Mouse (Mus musculus) CH12.LX (cell line): ENCODE measurements around the gene H2-Oa. TPM values are rescaled to one million over a fixed set of nuclear protein-coding genes. Genes with fewer than 3 reads are reported as not detected.

Experiments used
- DNase-seq: peaks from one replicate; pipeline ENCODE4 v3.0.0-alpha.2; 2013; ENCODE audit errors: extremely low read depth
- H3K27ac ChIP-seq: 2 replicates; pipeline ENCODE4 v1.5.1; 2012; ENCODE audit warnings: low read depth, mild to moderate bottlenecking, control low read depth, moderate library complexity; ENCODE audit not compliant: insufficient read depth
- H3K27me3 ChIP-seq: replicated peaks from 2 replicates; pipeline ENCODE3; 2012; ENCODE audit warnings: inconsistent platforms
- H3K36me3 ChIP-seq, 2 experiments: replicated peaks in 1 of 2; 2 replicates each; pipeline versions ENCODE3 to v1.6.1; 2012; ENCODE audit warnings: inconsistent platforms in 1 of 2, low read length in 1 of 2, mild to moderate bottlenecking in 1 of 2, mixed read lengths in 1 of 2, moderate library complexity in 1 of 2; ENCODE audit not compliant: control insufficient read depth in 1 of 2, insufficient read depth in 1 of 2
- H3K4me1 ChIP-seq, 2 experiments: 2 replicates each; pipeline ENCODE4 v1.6.1; 2012; ENCODE audit warnings: inconsistent platforms in 1 of 2, moderate library complexity in 1 of 2; ENCODE audit not compliant: insufficient read depth in 2 of 2, control insufficient read depth in 1 of 2
- H3K4me2 ChIP-seq: 2 replicates; pipeline ENCODE4 v1.6.1; 2012; ENCODE audit warnings: low read depth, mild to moderate bottlenecking, control low read depth; ENCODE audit not compliant: poor library complexity, insufficient read depth, severe bottlenecking
- H3K4me3 ChIP-seq, 3 experiments: fragments of 150-350 bp in 1 of 3; sonication (generic) in 1 of 3; replicated peaks in 1 of 3; 2 replicates each; pipeline versions ENCODE3 to v1.5.1; 2011 to 2012; ENCODE audit warnings: low read depth in 2 of 3, low read length in 2 of 3, mild to moderate bottlenecking in 2 of 3, moderate library complexity in 2 of 3, control low read depth in 1 of 3, improper control_type of control experiment in 1 of 3, inconsistent platforms in 1 of 3, mixed read lengths in 1 of 3; ENCODE audit not compliant: poor library complexity in 1 of 3
- H3K79me2 ChIP-seq: replicated peaks from 2 replicates; pipeline ENCODE4 v1.6.1; 2012; ENCODE audit warnings: mild to moderate bottlenecking, moderate library complexity; ENCODE audit not compliant: control insufficient read depth, poor library complexity, insufficient read depth, severe bottlenecking; ENCODE audit errors: extremely low read depth
- H3K9ac ChIP-seq: 2 replicates; pipeline ENCODE4 v1.6.1; 2012; ENCODE audit warnings: low read depth, mild to moderate bottlenecking, control low read depth, moderate library complexity; ENCODE audit not compliant: insufficient read depth
- H3K9me3 ChIP-seq: replicated peaks from 2 replicates; pipeline ENCODE3; 2012; ENCODE audit warnings: low read length, inconsistent platforms, mixed read lengths
- BHLHE40 ChIP-seq: IDR thresholded peaks from 2 replicates; pipeline ENCODE4 v1.6.1; 2011; ENCODE audit warnings: mild to moderate bottlenecking, low read depth, low read length, improper control_type of control experiment
- CHD1 ChIP-seq: IDR thresholded peaks from 2 replicates; pipeline ENCODE4 v1.6.1; 2012; ENCODE audit warnings: low read depth, low read length, improper control_type of control experiment, inconsistent platforms
- CHD2 ChIP-seq: IDR thresholded peaks from 2 replicates; pipeline ENCODE4 v1.6.1; 2011; ENCODE audit warnings: low read length, improper control_type of control experiment
- E2F4 ChIP-seq: IDR thresholded peaks from 2 replicates; pipeline ENCODE4 v1.6.1; 2011; ENCODE audit warnings: low read depth, low read length, improper control_type of control experiment; ENCODE audit not compliant: insufficient replicate concordance
- ELF1 ChIP-seq: IDR thresholded peaks from 2 replicates; pipeline ENCODE4 v1.6.1; 2014; ENCODE audit warnings: low read depth, mild to moderate bottlenecking, inconsistent platforms, low read length, improper control_type of control experiment
- EP300 ChIP-seq: IDR thresholded peaks from 2 replicates; pipeline ENCODE4 v1.6.1; 2011; ENCODE audit warnings: low read length, improper control_type of control experiment
- ETS1 ChIP-seq: conservative IDR thresholded peaks from 2 replicates; pipeline ENCODE4 v1.6.1; 2012; ENCODE audit warnings: low read depth, mild to moderate bottlenecking, inconsistent platforms, low read length, improper control_type of control experiment, moderate library complexity
- GABPA ChIP-seq: IDR thresholded peaks from 2 replicates; pipeline ENCODE4 v1.6.1; 2012; ENCODE audit warnings: low read depth, low read length, improper control_type of control experiment, inconsistent platforms; ENCODE audit not compliant: insufficient replicate concordance
- HCFC1 ChIP-seq: IDR thresholded peaks from 2 replicates; pipeline ENCODE4 v1.6.1; 2012; ENCODE audit warnings: low read depth, mild to moderate bottlenecking, inconsistent platforms, low read length, improper control_type of control experiment
- IRF4 ChIP-seq: IDR thresholded peaks from 2 replicates; pipeline ENCODE4 v1.6.1; 2014; ENCODE audit warnings: low read depth, mild to moderate bottlenecking, inconsistent platforms, low read length, improper control_type of control experiment
- JUN ChIP-seq: IDR thresholded peaks from 2 replicates; pipeline ENCODE4 v1.6.1; 2011; ENCODE audit warnings: low read depth, mild to moderate bottlenecking, low read length, improper control_type of control experiment, moderate library complexity; ENCODE audit not compliant: insufficient read depth
- JUND ChIP-seq: conservative IDR thresholded peaks from 2 replicates; pipeline ENCODE4 v1.6.1; 2011; ENCODE audit warnings: low read depth, low read length, improper control_type of control experiment
- KAT2A ChIP-seq: IDR thresholded peaks from 2 replicates; pipeline ENCODE4 v1.6.1; 2012; ENCODE audit warnings: low read length, improper control_type of control experiment, inconsistent platforms; ENCODE audit not compliant: insufficient replicate concordance
- MAFK ChIP-seq: IDR thresholded peaks from 2 replicates; pipeline ENCODE4 v1.6.1; 2011; ENCODE audit warnings: low read length, improper control_type of control experiment; ENCODE audit not compliant: insufficient replicate concordance
- MAX ChIP-seq: IDR thresholded peaks from 2 replicates; pipeline ENCODE4 v1.6.1; 2011; ENCODE audit warnings: low read length, improper control_type of control experiment
- MAZ ChIP-seq: IDR thresholded peaks from 2 replicates; pipeline ENCODE4 v1.6.1; 2012; ENCODE audit warnings: low read depth, mild to moderate bottlenecking, inconsistent platforms, low read length, improper control_type of control experiment, moderate library complexity
- MEF2A ChIP-seq: IDR thresholded peaks from 2 replicates; pipeline ENCODE4 v1.6.1; 2014; ENCODE audit warnings: low read depth, mild to moderate bottlenecking, inconsistent platforms, low read length, improper control_type of control experiment, borderline replicate concordance
- MXI1 ChIP-seq: IDR thresholded peaks from 2 replicates; pipeline ENCODE4 v1.6.1; 2011; ENCODE audit warnings: mild to moderate bottlenecking, low read depth, low read length, improper control_type of control experiment
- MYC ChIP-seq: IDR thresholded peaks from 2 replicates; pipeline ENCODE4 v1.6.1; 2011; ENCODE audit warnings: low read depth, mild to moderate bottlenecking, improper control_type of control experiment, low read length
- NELFE ChIP-seq: IDR thresholded peaks from 2 replicates; pipeline ENCODE4 v1.6.1; 2011; ENCODE audit warnings: low read depth, low read length, improper control_type of control experiment
- NRF1 ChIP-seq: IDR thresholded peaks from 2 replicates; pipeline ENCODE4 v1.6.1; 2014; ENCODE audit warnings: low read depth, mild to moderate bottlenecking, inconsistent platforms, low read length, improper control_type of control experiment, moderate library complexity
- PAX5 ChIP-seq: IDR thresholded peaks from 2 replicates; pipeline ENCODE4 v1.6.1; 2012; ENCODE audit warnings: low read length, inconsistent platforms, mixed read lengths
- POLR2A ChIP-seq: IDR thresholded peaks from 2 replicates; pipeline ENCODE4 v1.6.1; 2011; ENCODE audit warnings: low read depth, mild to moderate bottlenecking, improper control_type of control experiment, low read length
- POLR2AphosphoS2 ChIP-seq: IDR thresholded peaks from 2 replicates; pipeline ENCODE4 v1.6.1; 2011; ENCODE audit warnings: low read depth, low read length, improper control_type of control experiment
- RAD21 ChIP-seq: IDR thresholded peaks from 2 replicates; pipeline ENCODE4 v1.6.1; 2011; ENCODE audit warnings: low read depth, mild to moderate bottlenecking, low read length, improper control_type of control experiment, moderate library complexity
- RCOR1 ChIP-seq: conservative IDR thresholded peaks from 2 replicates; pipeline ENCODE4 v1.6.1; 2012; ENCODE audit warnings: low read depth, mild to moderate bottlenecking, inconsistent platforms, low read length, improper control_type of control experiment
- SIN3A ChIP-seq: IDR thresholded peaks from 2 replicates; pipeline ENCODE4 v1.6.1; 2012; ENCODE audit warnings: low read length, improper control_type of control experiment, inconsistent platforms
- SMC3 ChIP-seq: IDR thresholded peaks from 2 replicates; pipeline ENCODE4 v1.6.1; 2011; ENCODE audit warnings: low read depth, low read length, improper control_type of control experiment
- TBP ChIP-seq: conservative IDR thresholded peaks from 2 replicates; pipeline ENCODE4 v1.6.1; 2011; ENCODE audit warnings: low read depth, low read length, improper control_type of control experiment
- TCF12 ChIP-seq: IDR thresholded peaks from 2 replicates; pipeline ENCODE4 v1.6.1; 2014; ENCODE audit warnings: low read depth, mild to moderate bottlenecking, inconsistent platforms, low read length, improper control_type of control experiment
- UBTF ChIP-seq: IDR thresholded peaks from 2 replicates; pipeline ENCODE4 v1.6.1; 2012; ENCODE audit warnings: low read depth, mild to moderate bottlenecking, inconsistent platforms, low read length, improper control_type of control experiment, moderate library complexity
- USF1 ChIP-seq: IDR thresholded peaks from 2 replicates; pipeline ENCODE4 v1.6.1; 2014; ENCODE audit warnings: low read depth, mild to moderate bottlenecking, inconsistent platforms, low read length, improper control_type of control experiment
- USF2 ChIP-seq: conservative IDR thresholded peaks from 2 replicates; pipeline ENCODE4 v1.6.1; 2011; ENCODE audit warnings: low read depth, low read length, improper control_type of control experiment
- ZC3H11A ChIP-seq: IDR thresholded peaks from 2 replicates; pipeline ENCODE4 v1.6.1; 2012; ENCODE audit warnings: low read depth, mild to moderate bottlenecking, inconsistent platforms, low read length, improper control_type of control experiment
- ZKSCAN1 ChIP-seq: IDR thresholded peaks from 2 replicates; pipeline ENCODE4 v1.6.1; 2012; ENCODE audit warnings: low read depth, inconsistent platforms, low read length, improper control_type of control experiment, borderline replicate concordance
- ZMIZ1 ChIP-seq: IDR thresholded peaks from 2 replicates; pipeline ENCODE4 v1.6.1; 2012; ENCODE audit warnings: low read depth, mild to moderate bottlenecking, inconsistent platforms, low read length, improper control_type of control experiment
- ZNF384 ChIP-seq: IDR thresholded peaks from 2 replicates; pipeline ENCODE4 v1.6.1; 2012; ENCODE audit warnings: low read depth, low read length, improper control_type of control experiment, inconsistent platforms
- dilution Hi-C: fragments of 300-500 bp; cut with MboI; formaldehyde crosslinking; loops from 2 replicates; pipeline ENCODE4 v1.14.3; 2020; ENCODE audit warnings: low sequenced_read_pairs; ENCODE audit not compliant: extremely low pct_unique_long_range_greater_than_20kb, extremely low pct_ligation_motif_present
- in situ Hi-C: fragments of 300-500 bp; cut with MboI; formaldehyde crosslinking; loops from 3 replicates; pipeline ENCODE4 v1.14.3; 2019; ENCODE audit warnings: low sequenced_read_pairs, low pct_ligation_motif_present, low pct_unique_long_range_greater_than_20kb, mixed read lengths
- polyA plus RNA-seq: library from polyadenylated mRNA; unstranded; fragments of >175 nt; gene quantifications from 2 replicates; pipeline ENCODE4 v1.2.1, GENCODE M21; 2012; ENCODE audit warnings: low read depth; ENCODE audit not compliant: insufficient read length
- total RNA-seq, 2 experiments: library from RNA; depleted of rRNA; stranded (reverse); fragments of 300-350 nt in 1 of 2; fragments of >200 nt in 1 of 2; gene quantifications; 2 replicates each; pipeline ENCODE4 v1.2.3; 2012 to 2014

The H2-Oa gene
- total and polyA plus RNA-seq, 3 experiments: 21.5 to 42.7 (median 40.4) TPM

GRCm38 (mm10) chr17:34135297-34136224 lies 43.4 kb downstream of the H2-Oa start:
- H3K9ac ChIP-seq: peak overlapping the region; percentile 0; the same call in 1 of the 2 replicates
- dilution Hi-C loops: no loop called here
- peak; percentile 47 for TF ChIP-seq HCFC1
- TF ChIP-seq CHD2: peak; percentile 99
- peak; percentile 95 for TF ChIP-seq NELFE
- 0 out of 2 replicates have a peak, but pooled peaks have one; percentile 9 for TF ChIP-seq ETS1
- TF ChIP-seq IRF4: peak; percentile 59; the same call in 1 of the 2 replicates
- no peak for TF ChIP-seq RCOR1
- 0 out of 2 replicates have a peak, but pooled peaks have one; percentile 10 for TF ChIP-seq EP300
- TF ChIP-seq BHLHE40: peak; percentile 78
- no peak for TF ChIP-seq MAFK
- no peak for TF ChIP-seq PAX5
- TF ChIP-seq GABPA: no peak
- peak; percentile 78 for TF ChIP-seq TCF12
- TF ChIP-seq MXI1: peak; percentile 52; the same call in 1 of the 2 replicates
- no peak for TF ChIP-seq USF2
- TF ChIP-seq USF1: no peak
- no peak for TF ChIP-seq E2F4
- peak; percentile 60; the same call in 1 of the 2 replicates for TF ChIP-seq MYC
- TF ChIP-seq JUND: peak; percentile 36; the same call in 1 of the 2 replicates
- peak; percentile 94 for TF ChIP-seq ZC3H11A
- no peak; the same call in 1 of the 2 replicates for TF ChIP-seq MAZ
- TF ChIP-seq NRF1: peak; percentile 41; the same call in 1 of the 2 replicates
- TF ChIP-seq ELF1: peak; percentile 69
- TF ChIP-seq SIN3A: peak; percentile 31; the same call in 1 of the 2 replicates
- no peak for TF ChIP-seq JUN
- TF ChIP-seq MEF2A: peak; percentile 80
- TF ChIP-seq ZNF384: no peak
- TF ChIP-seq CHD1: no peak
- TF ChIP-seq POLR2AphosphoS2: no peak
- TF ChIP-seq ZKSCAN1: no peak
- TF ChIP-seq TBP: peak; percentile 77
- peak; percentile 4; the same call in 1 of the 2 replicates for TF ChIP-seq ZMIZ1
- TF ChIP-seq KAT2A: no peak
- TF ChIP-seq RAD21: peak; percentile 98
- peak; percentile 62; the same call in 1 of the 2 replicates for TF ChIP-seq MAX
- peak; percentile 100 for TF ChIP-seq SMC3
- TF ChIP-seq UBTF: no peak
- TF ChIP-seq POLR2A: peak; percentile 68; the same call in 1 of the 2 replicates

More at GRCm38 (mm10) chr17:34135297-34136224, 43.4 kb downstream of the H2-Oa start:
- DNase-seq: peak; percentile 99
- peaks cover 6 to 37% of the 10 kb centered on the region in 2 experiments for H3K36me3 ChIP-seq
- H3K4me3 ChIP-seq: peak overlapping the region; percentile 61 to 63 (median 62)
- peaks cover 0 to 23% of the 10 kb centered on the region in 2 experiments; a peak in 3 of 4 replicates for H3K4me1 ChIP-seq
- no peaks in the 10 kb centered on the region for H3K9me3 ChIP-seq
- H3K27ac ChIP-seq: 0 out of 2 replicates have a peak overlapping the region, but pooled peaks have one; percentile 3
- H3K79me2 ChIP-seq: no peaks in the 10 kb centered on the region
- in situ Hi-C loops: no loop called here
- no peaks in the 10 kb centered on the region for H3K27me3 ChIP-seq
- H3K4me2 ChIP-seq: peak overlapping the region; percentile 19
